Mouse (Mus musculus): ENCODE data around the gene Reg3b. TPM values are rescaled to one million over a fixed set of nuclear protein-coding genes. Genes with fewer than 3 reads are reported as not detected.
"Not testable (repeated sequence)": the region's sequence is repeated elsewhere in the genome, so short reads cannot be mapped to it uniquely, and the experiment has no call there.

The Reg3b gene
- not detected for total RNA-seq (2021)
- long read RNA-seq, experiment 1 = 0 reads
- long read RNA-seq, experiment 2 = 0 reads

DNA sequence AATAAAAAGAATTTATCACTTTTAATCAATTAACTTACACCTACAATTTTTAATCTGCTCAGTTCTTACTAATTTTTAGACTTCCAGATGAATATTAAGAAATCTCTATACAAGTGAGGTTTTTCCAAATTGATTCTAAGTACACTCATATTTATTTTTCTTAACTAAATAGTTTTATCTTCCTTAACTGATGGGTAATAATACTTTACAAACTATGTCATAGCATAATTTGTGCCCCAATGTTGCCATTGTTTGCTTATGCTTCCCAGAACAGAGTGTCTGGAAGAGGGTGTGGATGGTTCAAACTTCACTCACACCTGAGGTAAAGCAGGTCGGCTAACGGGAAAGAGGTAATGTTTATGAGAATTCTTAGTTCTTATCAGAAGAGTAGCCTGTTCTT lies at the start of gene Reg3b:
TSS of gene Reg3b (plus strand) at position 301 of the 400 bp plus-strand sequence.
- no peak for DNase-seq (ENCODE audit: low spot score in 2 of 2)

DNA sequence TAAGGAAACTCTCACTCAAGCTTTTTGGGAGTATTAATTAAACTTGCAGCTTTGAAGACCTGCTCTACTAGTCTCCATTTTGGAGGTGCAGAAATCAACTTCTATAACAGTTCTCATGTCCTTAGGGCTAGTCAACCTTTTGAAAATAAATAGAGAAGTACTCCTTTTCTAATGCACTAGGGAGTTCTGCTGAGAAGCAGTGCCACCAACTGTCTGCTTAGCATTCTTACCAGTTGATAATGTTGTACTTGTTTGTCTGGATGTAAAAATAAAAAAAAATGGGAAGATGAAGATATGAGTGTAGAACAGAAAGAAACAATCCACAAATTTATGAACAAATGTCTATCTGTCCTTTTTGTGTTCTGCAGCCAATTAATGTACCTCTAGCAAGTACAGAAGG lies 42.7 kb upstream of the Reg3b start:
- DNase-seq (ENCODE audit: low spot score in 2 of 2) = no peak

- DNase-seq (ENCODE audit: low spot score in 2 of 2) = no peak
Observed at GRCm38 (mm10) chr6:78329166-78329565, 41.3 kb upstream of the Reg3b start.

GRCm38 (mm10) chr6:78331919-78332569 lies 38.4 kb upstream of the Reg3b start:
- no peak for DNase-seq (ENCODE audit: low spot score in 2 of 2)

GRCm38 (mm10) chr6:78340296-78340695 lies 30.2 kb upstream of the Reg3b start:
- DNase-seq (ENCODE audit: low spot score in 2 of 2) = no peak

DNA sequence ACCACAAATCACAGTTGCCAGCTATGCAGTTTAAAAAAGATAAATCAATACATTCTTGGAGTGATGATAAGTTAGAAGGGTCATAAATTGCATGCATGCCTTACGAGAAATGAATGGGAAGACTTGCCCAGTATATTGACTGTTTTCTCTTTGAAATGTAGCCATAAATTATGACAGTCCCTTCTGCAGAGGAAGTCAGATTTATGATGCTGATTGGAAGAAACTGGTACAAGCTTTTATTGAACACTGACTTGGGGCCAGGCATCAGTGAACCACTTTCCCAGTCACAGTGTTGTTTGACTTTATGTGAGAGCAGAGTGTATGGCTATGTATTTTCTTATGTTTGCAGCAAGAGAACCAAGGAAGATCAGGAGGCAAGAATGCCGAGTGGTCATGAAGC lies 28.8 kb upstream of the Reg3b start:
- no peak for DNase-seq (ENCODE audit: low spot score in 2 of 2)

- DNase-seq (ENCODE audit: low spot score in 2 of 2) = no peak
Observed at GRCm38 (mm10) chr6:78361971-78362563, 8.4 kb upstream of the Reg3b start.

- no peak for DNase-seq (ENCODE audit: low spot score in 2 of 2)
Observed at GRCm38 (mm10) chr6:78378765-78379164, 8.3 kb downstream of the Reg3b start, which contains the start of gene Reg3d. Reg3d (minus strand) TSS chr6:78378865.

DNA sequence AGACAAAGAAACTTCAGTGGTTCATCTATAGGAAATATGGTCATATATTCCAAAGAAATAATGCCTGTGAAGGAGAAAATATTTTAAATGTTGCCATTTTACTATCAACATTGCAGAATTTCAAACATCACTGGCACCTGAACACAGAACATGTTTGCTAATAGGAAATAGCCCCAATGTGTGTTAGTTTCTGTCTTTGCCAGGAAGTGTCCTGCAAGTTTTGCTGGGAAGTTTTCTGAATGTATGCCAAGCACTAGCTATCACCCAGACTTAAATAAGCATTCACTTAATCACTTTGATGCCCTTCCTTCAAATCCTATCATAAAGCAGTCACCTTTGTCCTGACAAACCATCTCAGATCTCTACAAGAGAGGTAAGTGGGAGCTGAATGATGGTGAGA lies 10.0 kb downstream of the Reg3b start, which contains the start of gene Reg3a:
TSS of gene Reg3a (plus strand) at position 301 of the 400 bp plus-strand sequence.
- DNase-seq (ENCODE audit: low spot score in 2 of 2) = no peak

GRCm38 (mm10) chr6:78385609-78386008 lies 15.2 kb downstream of the Reg3b start:
- no peak for DNase-seq (ENCODE audit: low spot score in 2 of 2)

DNA sequence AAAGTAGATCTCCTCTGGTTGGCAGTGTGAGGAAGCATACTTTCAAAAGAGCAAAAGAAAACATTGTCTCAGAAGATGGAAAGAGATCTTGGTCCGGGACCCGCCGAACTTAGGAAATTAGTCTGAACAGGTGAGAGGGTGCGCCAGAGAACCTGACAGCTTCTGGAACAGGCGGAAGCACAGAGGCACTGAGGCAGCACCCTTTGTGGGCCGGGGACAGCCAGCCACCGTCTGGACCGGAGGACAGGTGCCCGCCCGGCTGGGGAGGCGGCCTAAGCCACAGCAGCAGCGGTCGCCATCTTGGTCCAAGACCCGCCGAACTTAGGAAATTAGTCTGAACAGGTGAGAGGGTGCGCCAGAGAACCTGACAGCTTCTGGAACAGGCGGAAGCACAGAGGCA lies 24.9 kb downstream of the Reg3b start, which contains the start of gene Reg2:
TSS of gene Reg2 (plus strand) at position 301 of the 400 bp plus-strand sequence.
- DNase-seq (ENCODE audit: low spot score in 2 of 2) = not testable (repeated sequence)

GRCm38 (mm10) chr6:78422411-78422810 lies 52.0 kb downstream of the Reg3b start, which contains the start of gene Reg1:
Reg1 (plus strand) TSS chr6:78422711.
- DNase-seq (ENCODE audit: low spot score in 2 of 2) = not testable (repeated sequence)

Other genes with a start within 250 kb of the Reg3b start
- not detected for gene Reg3d, start 8.2 kb downstream of the Reg3b start, total RNA-seq (2021)
- not detected for gene Reg3a, start 10.1 kb downstream of the Reg3b start, total RNA-seq (2021)
- not detected for gene Reg2, start 25.0 kb downstream of the Reg3b start, total RNA-seq (2021)
- gene Reg1, start 52.1 kb downstream of the Reg3b start, total RNA-seq (2021) = not detected
- gene Reg3g, start 98.2 kb downstream of the Reg3b start, total RNA-seq (2021) = under 1 TPM in 1 of 2 experiments, not detected in 1; 0.73 TPM